Mouse (Mus musculus) midbrain, embryonic 10.5 days (tissue): ENCODE measurements around the gene Mical1. TPM values are rescaled to one million over a fixed set of nuclear protein-coding genes. Genes with fewer than 3 reads are reported as not detected.

Experiments
- polyA plus RNA-seq: library from polyadenylated mRNA; unstranded; fragments of >200 nt; fragmentation: Nextera tagmentation; extraction: Ambion mirVana; gene quantifications from 2 replicates; pipeline ENCODE4 v1.2.1, GENCODE M21; 2016

Gene Mical1
- polyA plus RNA-seq, 1 experiment from 2014 or later = 49.1 TPM

Other genes with a start within 250 kb of the Mical1 start
- gene Fig4, start 173.1 kb upstream of the Mical1 start, polyA plus RNA-seq = 16.3 and 21.3 TPM in 2 replicates
- 0.04 TPM in 2 replicates for gene Ak9, start 172.3 kb upstream of the Mical1 start, polyA plus RNA-seq
- gene Zbtb24, start 25.9 kb upstream of the Mical1 start, polyA plus RNA-seq = 17.6 and 18.9 TPM in 2 replicates
- gene Smpd2, start 14.1 kb downstream of the Mical1 start, polyA plus RNA-seq = 68.7 and 72.2 TPM in 2 replicates
- 0.76 and 1.7 TPM in 2 replicates for gene Ppil6, start 14.1 kb downstream of the Mical1 start, polyA plus RNA-seq
- gene Cd164, start 43.1 kb downstream of the Mical1 start, polyA plus RNA-seq = 98.5 and 108 TPM in 2 replicates
- gene Ccdc162, start 240.3 kb downstream of the Mical1 start, polyA plus RNA-seq = 0.32 and 0.34 TPM in 2 replicates